Mouse (Mus musculus): ENCODE data around the gene Asl.

Asl gene

DNA sequence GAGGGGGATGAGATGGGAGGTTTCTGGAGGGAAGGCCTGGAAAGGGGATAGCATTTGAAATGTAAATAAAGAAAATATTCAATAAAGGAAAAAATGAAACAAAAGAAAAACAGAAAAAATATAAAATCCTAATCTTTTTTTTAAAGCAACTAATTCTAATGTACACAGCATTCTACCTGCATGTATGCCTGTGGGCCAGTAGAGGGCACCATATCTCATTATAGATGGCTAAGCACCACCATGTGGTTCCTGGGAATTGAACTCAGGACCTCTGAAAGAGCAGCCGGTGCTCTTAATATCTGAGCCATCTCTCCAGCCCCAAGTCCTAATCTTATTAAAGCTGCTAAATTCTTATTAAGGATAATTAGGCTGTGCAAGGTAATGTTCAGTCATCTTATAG lies 21.7 kb downstream of the Asl start:
- DNase-seq (ENCODE audit: low spot score in 2 of 2) = no peak

DNA sequence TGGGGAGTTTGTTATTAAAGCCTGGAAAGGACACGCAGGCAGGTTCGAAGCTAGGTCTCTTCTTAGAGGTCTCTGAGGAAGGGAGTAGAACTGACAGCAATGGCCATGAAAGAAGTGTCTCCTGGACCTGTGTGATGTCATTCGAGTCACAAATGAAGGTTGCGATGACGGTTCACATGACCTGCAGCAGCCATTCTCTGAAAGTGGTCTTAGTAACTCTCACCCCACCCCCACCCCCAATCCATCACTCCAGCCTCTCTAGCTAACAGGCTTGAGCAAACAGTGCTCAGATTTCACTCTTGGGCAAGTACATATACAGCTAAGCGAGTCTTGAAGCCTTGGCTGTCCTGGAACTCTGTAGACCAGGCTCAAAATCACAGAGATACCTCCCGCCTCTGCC lies 25.8 kb downstream of the Asl start:
- no peak for DNase-seq (ENCODE audit: low spot score in 2 of 2)

- DNase-seq (ENCODE audit: low spot score in 2 of 2) = peak; percentile 84 to 87
These were observed 26.5 kb downstream of the Asl start, which contains the start of gene Gusb for GRCm38 (mm10) chr5:130002301-130003146. Gene Gusb (minus strand): TSS chr5:130003049.

- DNase-seq (ENCODE audit: low spot score in 2 of 2) = no peak
These were observed 27.6 kb downstream of the Asl start for GRCm38 (mm10) chr5:130001356-130001987.

DNA sequence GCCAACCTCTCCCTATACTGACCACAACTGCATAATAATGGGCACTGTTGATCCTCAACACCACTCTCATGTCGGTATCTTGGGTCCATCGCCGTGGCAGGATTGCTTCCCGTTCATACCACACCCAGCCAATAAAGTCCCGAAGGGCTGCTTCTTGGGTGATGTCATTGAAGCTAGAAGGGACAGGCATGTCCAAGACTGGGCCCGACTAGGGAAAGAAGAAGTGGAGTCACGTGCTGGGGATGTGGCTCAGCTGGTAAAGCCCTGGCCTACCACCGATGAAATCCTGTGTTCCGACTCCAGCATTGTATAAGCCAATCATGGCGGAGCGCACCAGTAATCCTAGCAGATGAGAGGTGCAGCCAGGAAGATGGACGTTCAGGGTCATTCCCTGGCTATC lies 28.3 kb downstream of the Asl start:
- peak in 1 of 2 experiments; percentile 40 for DNase-seq (ENCODE audit: low spot score in 2 of 2)

DNA sequence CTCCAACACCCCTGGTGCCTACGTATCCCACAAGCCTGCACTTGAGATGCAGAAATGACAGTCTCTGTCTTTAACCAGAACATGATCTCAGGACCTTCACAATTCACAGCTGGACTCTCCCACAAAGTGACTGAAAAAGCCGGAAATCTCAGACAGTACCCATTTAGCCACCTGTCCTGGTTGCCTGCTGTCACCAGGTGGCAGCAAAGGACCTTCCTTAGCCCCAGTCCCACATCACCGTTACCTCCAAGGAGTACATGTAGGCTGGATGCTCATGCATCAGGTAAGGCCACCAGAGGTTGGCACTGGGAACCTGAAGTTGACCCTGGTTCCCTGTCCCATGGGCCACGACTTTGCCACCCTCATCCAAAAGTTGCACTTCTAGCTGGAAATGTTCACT lies 29.9 kb downstream of the Asl start:
- peak; percentile 59 to 65 for DNase-seq (ENCODE audit: low spot score in 2 of 2)

- no peak for DNase-seq (ENCODE audit: low spot score in 2 of 2)
These were observed 31.3 kb downstream of the Asl start for GRCm38 (mm10) chr5:129997700-129998099.

DNA sequence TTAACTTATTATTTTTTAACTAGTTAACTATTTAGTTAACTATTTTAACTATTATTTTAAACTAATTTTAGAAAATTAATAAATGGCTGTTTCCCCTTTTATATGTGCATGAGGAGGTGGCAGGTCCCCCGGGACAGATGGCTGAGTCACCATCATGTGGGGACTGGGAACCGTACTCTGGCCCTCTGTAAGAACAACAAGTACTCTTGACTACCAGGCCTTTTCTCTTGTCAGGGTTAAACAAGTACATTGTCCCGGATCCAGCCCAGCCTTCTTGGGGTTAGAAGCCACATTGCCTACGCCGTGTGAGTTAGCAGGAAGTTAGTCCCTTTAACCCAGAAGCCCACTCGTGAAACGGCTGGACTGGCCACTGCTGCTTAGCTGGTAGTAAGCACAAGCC lies 34.1 kb downstream of the Asl start:
- DNase-seq (ENCODE audit: low spot score in 2 of 2) = no peak

DNA sequence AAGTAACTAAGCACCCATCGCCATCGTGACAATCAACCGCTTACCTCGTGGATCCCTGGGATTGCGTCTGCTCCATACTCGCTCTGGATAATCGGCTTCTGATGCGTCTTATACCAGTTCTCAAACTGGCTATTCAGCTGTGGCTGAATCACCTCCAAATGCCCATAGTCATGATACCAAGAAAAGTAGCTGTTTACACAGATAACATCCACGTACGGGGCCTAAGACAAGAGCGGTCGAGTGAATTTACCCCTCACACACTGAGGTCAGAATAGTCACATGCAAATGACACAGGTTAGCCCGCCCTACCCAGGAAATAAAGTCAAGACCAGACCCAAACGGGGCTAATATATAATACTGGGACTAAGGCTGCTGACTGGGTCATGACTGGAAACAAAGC lies 35.7 kb downstream of the Asl start:
- no peak for DNase-seq (ENCODE audit: low spot score in 2 of 2)

DNA sequence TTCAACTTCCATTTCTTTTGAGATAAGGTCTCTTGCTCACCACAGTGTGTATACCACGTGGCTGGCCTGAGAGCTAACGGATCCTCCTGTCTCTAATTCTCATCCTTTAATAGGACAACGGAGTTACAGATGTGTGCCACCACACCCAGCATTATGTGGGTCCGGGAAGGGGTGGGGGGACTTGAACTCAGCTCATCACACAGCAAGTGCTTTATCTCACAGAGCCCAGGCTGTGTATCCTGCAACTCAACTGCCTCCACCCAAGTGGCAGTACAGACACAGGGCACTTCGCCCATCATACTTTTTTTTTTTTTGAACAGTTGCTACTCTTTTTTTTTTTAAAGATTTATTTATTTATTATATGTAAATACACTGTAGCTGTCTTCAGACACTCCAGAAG lies 37.1 kb downstream of the Asl start:
- no peak for DNase-seq (ENCODE audit: low spot score in 2 of 2)

GRCm38 (mm10) chr5:129989376-129989775 lies 39.7 kb downstream of the Asl start:
- no peak for DNase-seq (ENCODE audit: low spot score in 2 of 2)

DNA sequence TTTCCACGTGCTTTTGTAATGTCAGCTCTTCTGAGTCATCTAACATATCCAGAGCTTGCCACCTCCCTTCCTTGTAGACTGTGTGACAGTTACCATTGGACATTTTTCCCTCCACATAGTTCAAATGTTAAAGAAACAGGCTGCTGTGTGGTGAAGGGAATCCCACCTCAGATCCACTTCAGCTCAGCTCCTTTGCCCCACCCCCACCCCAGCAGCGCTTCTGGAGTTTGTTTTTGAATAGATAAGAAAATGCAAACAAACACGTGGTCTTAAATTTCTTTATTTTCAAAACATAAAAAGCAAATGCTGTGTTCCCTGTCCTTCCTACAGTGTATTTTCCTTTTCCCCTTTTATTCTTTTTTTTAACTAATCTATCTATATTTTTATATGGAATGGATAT lies 48.8 kb downstream of the Asl start:
- DNase-seq (ENCODE audit: low spot score in 2 of 2) = no peak

DNA sequence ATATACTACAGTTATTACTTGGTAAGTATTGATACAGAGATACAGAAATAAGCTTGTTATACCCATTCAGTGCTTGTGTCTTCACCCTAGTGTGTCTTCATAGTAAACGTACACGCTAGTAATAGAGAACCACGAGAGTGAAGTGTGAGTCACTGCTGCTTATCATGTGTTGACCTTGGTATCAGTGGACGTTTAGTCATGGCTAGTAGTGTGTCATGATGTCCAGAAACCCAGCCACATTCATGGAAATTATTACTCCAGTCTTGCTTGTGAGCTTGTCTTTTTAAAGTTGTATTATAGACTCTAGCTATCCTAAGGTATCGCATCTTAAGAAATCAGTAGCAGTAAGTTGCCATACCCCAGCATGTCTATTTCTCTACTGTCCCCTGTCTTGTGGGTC lies 50.4 kb downstream of the Asl start:
- no peak for DNase-seq (ENCODE audit: low spot score in 2 of 2)

DNA sequence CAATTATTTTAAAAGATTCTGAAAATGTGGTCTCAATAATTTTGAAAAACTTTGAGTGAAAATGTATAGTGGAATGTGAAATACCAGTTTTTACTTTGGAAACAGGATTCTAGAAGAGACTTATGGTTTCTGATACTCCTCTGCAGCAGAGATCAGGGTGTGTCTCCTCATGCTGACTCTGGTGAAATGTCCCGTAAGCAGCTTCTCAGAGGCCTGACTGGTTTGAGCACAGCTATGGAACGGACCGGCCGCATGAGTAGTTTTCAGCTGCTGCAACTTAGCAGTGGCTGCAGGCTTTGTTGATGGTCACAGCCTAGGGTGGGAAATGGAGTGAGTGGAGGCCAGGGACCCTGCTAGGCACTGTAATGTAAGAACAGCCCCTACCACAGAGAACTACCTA lies 51.3 kb downstream of the Asl start:
- DNase-seq (ENCODE audit: low spot score in 2 of 2) = no peak

GRCm38 (mm10) chr5:129974866-129975311 lies 54.2 kb downstream of the Asl start:
- DNase-seq (ENCODE audit: low spot score in 2 of 2) = no peak

DNA sequence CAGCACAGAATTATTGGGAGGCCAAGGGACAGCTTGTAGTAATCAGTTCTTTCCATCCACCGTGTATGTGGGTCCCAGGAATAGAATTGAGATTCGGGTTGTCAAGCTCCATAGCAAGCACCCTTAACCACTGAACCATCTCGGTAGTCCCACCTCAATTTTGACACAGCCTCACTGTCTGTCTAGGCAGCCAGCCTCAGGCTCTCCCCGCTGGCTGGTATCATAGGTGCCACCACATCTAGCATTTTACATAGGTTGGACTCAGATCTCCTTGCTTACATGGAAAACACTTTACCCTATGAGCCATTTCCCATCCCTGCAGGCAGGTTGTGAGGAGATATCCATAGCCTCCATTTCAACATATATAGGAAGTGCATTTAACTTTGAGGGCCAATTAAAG lies 54.7 kb downstream of the Asl start:
- no peak for DNase-seq (ENCODE audit: low spot score in 2 of 2)

DNA sequence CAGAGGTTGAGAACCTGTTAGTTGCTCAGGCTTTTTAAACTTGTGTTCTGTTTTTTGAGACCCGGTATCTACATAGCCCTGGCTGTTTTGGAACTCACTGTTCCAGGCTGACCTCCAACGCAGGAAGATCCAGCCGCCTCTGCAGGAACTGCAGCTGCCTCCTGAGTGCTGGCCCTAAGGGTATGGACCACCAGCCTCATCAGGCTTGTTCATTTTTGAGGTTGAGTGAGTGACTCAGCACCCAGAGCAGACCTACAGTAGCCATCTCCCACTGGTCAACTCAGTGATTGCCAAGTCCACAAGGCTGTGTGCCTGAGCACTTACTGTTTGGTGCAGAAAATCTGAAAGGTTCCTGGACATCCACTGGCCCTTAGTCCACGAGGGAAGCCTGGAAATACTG lies 57.6 kb downstream of the Asl start:
- DNase-seq (ENCODE audit: low spot score in 2 of 2) = no peak

GRCm38 (mm10) chr5:129968417-129968816 lies 60.6 kb downstream of the Asl start:
- no peak for DNase-seq (ENCODE audit: low spot score in 2 of 2)

GRCm38 (mm10) chr5:129966448-129966847 lies 62.6 kb downstream of the Asl start:
- no peak for DNase-seq (ENCODE audit: low spot score in 2 of 2)

- no peak for DNase-seq (ENCODE audit: low spot score in 2 of 2)
These were observed 65.8 kb downstream of the Asl start for GRCm38 (mm10) chr5:129963224-129963623.

Data from right cerebral cortex, postnatal 10 days (tissue).